Mouse (Mus musculus): ENCODE measurements around the gene Prrt1. TPM values are rescaled to one million over a fixed set of nuclear protein-coding genes. Genes with fewer than 3 reads are reported as not detected.

Prrt1 gene
- 3.9 and 4.2 TPM in 2 replicates for polyA plus RNA-seq (2016; fragmentation: Nextera tagmentation; extraction: Ambion mirVana)

DNA sequence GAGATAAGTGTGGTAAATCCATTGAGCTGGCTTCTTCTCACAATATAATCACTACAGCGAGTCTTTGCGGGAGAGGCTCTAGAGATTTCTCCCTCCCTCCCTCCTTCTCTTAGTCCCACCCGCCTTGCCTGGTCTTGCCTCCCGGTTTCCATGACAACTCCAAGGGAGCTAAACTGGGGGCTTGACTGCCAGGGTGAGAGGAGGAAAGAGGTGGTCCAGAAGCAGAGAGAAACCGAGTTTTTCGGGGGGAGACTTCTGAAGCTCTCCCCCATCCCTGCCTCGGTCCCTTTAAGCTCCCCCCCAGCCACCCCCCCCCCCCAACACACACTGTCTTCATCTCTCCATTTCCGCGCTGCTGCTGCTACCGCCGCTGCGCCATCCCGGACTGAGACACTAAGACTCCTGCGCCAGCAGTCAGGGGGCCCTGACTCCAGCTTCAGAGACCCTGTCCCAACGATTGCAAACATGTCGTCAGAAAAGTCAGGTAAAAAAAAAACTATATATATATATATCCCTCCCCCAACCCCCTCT is at the start of gene Prrt1:
TSS of gene Prrt1 (plus strand) at position 313 of the 531 bp plus-strand sequence.
- peak; percentile 42; the same call in 1 of the 2 replicates for ATAC-seq (ENCODE audit: low FRiP score, low read depth)
- Histone ChIP-seq H3K27ac (replicated peaks) (peak within 1 kb of the TSS; percentile 88), H3K9ac (replicated peaks) (peak within 1 kb of the TSS; percentile 68; the same call in 1 of the 2 replicates), H3K4me1 (peaks cover 57% of the 10 kb centered on the region), H3K27me3 (peaks cover 40% of the 10 kb centered on the region), H3K4me3 (peak within 1 kb of the TSS; percentile 58), H3K9me3 (no peaks in the 10 kb centered on the region), H3K4me2 (replicated peaks) (peak within 1 kb of the TSS; percentile 91), H3K36me3 (0 out of 2 replicates have a peak, but pooled peaks cover 5% of the 10 kb centered on the region)
- 1% methylated on average over 15 of the region's 16 CpGs for WGBS

DNA sequence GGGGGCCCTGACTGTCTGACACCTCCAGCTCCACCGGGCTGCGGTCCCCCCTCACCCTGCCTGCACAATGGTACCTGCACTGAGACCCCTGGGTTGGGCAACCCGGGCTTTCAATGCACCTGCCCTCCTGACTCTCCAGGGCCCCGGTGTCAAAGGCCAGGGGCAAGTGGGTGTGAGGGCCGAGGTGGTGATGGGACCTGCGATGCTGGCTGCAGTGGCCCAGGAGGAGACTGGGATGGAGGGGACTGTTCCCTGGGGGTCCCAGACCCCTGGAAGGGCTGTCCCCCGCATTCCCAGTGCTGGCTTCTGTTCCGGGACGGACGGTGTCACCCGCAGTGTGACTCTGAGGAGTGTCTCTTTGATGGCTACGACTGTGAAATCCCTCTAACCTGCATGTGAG is 46.8 kb upstream of the Prrt1 start:
- Histone ChIP-seq H3K4me1 (peaks cover 12% of the 10 kb centered on the region), H3K27ac (replicated peaks) (no peak overlapping the region), H3K4me3 (no peak overlapping the region), H3K4me2 (replicated peaks) (no peak overlapping the region), H3K9me3 (no peaks in the 10 kb centered on the region), H3K27me3 (no peaks in the 10 kb centered on the region), H3K9ac (replicated peaks) (no peak overlapping the region), H3K36me3 (no peaks in the 10 kb centered on the region)
- 82% methylated on average over 12 of the region's 12 CpGs for WGBS
- no peak for ATAC-seq (ENCODE audit: low FRiP score, low read depth)

DNA sequence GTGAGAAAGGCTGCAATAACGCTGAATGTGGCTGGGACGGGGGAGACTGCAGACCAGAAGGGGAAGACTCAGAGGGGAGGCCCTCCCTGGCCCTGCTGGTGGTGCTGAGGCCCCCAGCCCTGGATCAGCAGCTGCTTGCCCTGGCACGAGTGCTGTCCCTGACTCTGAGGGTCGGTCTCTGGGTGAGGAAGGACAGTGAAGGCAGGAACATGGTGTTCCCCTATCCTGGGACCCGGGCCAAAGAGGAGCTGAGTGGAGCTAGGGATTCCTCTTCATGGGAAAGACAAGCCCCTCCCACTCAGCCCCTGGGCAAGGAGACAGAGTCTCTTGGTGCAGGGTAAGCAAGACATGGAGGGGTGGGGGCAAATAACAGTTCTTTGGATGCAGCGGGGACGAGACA is 45.9 kb upstream of the Prrt1 start:
- 0 out of 2 replicates have a peak overlapping the region, but pooled peaks have one; percentile 6 for H3K27ac ChIP-seq (replicated peaks)
- no peak for ATAC-seq (ENCODE audit: low FRiP score, low read depth)

DNA sequence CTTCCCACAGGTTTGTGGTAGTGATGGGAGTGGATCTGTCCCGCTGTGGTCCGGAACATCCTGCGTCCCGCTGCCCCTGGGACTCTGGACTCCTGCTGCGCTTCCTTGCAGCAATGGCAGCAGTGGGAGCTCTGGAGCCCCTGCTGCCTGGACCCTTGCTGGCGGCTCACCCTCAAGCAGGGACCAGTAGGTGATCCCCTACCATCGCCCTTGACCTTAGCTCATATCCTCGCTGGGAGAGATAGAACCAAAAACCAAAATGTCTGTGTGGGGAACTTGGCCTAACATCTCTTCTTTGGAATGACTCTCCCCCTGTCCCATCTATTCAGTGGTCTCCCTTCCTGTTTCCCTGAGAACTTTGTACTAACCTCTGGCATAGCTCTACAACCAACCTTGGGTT is 45.5 kb upstream of the Prrt1 start:
- 83% methylated on average over 8 of the region's 8 CpGs for WGBS
- no peak for ATAC-seq (ENCODE audit: low FRiP score, low read depth)
- H3K4me2 ChIP-seq (replicated peaks) = no peak overlapping the region

More for the DNA sequence above, 45.9 kb upstream of the Prrt1 start:
- Histone ChIP-seq H3K4me3 (no peak overlapping the region), H3K4me1 (peaks cover 17% of the 10 kb centered on the region), H3K36me3 (no peaks in the 10 kb centered on the region), H3K9me3 (no peaks in the 10 kb centered on the region), H3K4me2 (replicated peaks) (no peak overlapping the region), H3K9ac (replicated peaks) (no peak overlapping the region), H3K27me3 (no peaks in the 10 kb centered on the region)
- WGBS = 64% methylated on average over 7 of the region's 7 CpGs

DNA sequence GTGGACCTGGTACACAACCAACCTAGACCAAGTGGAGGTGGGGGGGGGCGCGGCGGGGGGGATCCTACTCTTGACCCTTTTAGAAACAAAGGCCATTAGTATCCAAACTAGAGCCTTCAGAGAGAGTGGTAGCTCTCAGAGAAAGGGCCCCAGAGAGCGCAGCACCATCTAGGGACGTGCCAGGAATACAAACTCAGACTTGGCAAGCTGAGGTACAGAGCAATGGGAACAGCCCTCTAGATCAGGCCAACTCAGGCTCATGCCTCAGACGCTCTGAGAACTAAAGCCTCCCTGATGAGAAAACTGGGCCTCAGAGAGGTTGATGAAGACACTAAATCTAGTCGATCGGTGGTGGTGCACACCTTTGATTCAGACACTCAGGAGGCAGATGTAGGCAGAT is 44.2 kb upstream of the Prrt1 start:
- Histone ChIP-seq H3K4me1 (peaks cover 35% of the 10 kb centered on the region), H3K9ac (replicated peaks) (peak overlapping the region; percentile 87; the same call in 1 of the 2 replicates), H3K4me2 (replicated peaks) (no peak overlapping the region), H3K9me3 (no peaks in the 10 kb centered on the region), H3K4me3 (no peak overlapping the region), H3K36me3 (no peaks in the 10 kb centered on the region), H3K27ac (replicated peaks) (no peak overlapping the region; the same call in 1 of the 2 replicates), H3K27me3 (no peaks in the 10 kb centered on the region)
- WGBS = 88% methylated on average over 8 of the region's 8 CpGs
- no peak for ATAC-seq (ENCODE audit: low FRiP score, low read depth)

More for the DNA sequence above, 45.5 kb upstream of the Prrt1 start:
- Histone ChIP-seq H3K9me3 (no peaks in the 10 kb centered on the region), H3K27ac (replicated peaks) (0 out of 2 replicates have a peak overlapping the region, but pooled peaks have one; percentile 6), H3K4me3 (no peak overlapping the region), H3K36me3 (no peaks in the 10 kb centered on the region), H3K9ac (replicated peaks) (no peak overlapping the region), H3K27me3 (no peaks in the 10 kb centered on the region), H3K4me1 (peaks cover 22% of the 10 kb centered on the region)

DNA sequence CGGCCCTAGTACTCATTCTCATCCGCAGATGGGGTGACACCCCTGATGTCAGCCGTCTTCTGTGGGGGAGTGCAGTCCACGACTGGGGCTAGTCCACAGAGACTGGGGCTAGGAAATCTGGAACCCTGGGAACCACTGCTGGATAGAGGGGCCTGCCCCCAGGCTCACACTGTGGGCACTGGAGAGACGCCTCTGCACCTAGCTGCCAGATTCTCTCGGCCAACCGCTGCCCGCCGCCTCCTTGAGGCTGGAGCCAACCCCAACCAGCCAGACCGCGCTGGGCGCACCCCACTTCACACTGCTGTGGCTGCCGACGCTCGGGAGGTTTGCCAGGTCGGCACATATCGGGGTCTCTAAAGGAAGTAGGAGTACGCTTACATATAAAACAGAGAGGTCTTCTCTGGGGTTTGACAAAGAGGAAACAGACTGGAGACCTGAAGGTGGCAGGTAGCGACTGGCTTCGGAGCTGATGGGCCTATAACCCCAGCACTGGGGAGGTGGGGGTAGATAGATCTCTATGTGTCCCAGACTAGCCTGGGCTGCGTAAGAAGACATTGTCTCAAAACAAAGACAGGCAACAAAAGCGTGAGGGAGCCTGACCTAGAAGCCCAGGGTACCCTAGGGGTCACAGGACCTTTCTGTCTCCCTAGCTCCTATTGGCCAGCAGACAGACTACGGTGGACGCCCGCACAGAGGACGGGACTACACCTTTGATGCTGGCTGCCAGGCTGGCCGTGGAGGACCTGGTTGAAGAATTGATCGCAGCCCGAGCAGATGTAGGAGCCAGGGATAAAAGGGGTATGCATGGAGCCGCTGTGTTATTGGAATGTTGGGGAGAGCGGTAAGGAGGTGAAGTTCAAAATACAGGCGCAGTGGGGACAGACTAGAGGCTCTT is 43.2 kb upstream of the Prrt1 start:
- ATAC-seq (ENCODE audit: low FRiP score, low read depth) = peak; percentile 36
- peak overlapping the region; percentile 72 for H3K4me2 ChIP-seq (replicated peaks)
- H3K27me3 ChIP-seq = no peaks in the 10 kb centered on the region
- 15% methylated on average over 32 of the region's 32 CpGs for WGBS
- peak overlapping the region; percentile 87 for H3K9ac ChIP-seq (replicated peaks)
- H3K36me3 ChIP-seq = no peaks in the 10 kb centered on the region
- no peaks in the 10 kb centered on the region for H3K9me3 ChIP-seq
- peak overlapping the region; percentile 99 for H3K27ac ChIP-seq (replicated peaks)
- H3K4me1 ChIP-seq = peaks cover 45% of the 10 kb centered on the region
- H3K4me3 ChIP-seq = peak overlapping the region; percentile 77

DNA sequence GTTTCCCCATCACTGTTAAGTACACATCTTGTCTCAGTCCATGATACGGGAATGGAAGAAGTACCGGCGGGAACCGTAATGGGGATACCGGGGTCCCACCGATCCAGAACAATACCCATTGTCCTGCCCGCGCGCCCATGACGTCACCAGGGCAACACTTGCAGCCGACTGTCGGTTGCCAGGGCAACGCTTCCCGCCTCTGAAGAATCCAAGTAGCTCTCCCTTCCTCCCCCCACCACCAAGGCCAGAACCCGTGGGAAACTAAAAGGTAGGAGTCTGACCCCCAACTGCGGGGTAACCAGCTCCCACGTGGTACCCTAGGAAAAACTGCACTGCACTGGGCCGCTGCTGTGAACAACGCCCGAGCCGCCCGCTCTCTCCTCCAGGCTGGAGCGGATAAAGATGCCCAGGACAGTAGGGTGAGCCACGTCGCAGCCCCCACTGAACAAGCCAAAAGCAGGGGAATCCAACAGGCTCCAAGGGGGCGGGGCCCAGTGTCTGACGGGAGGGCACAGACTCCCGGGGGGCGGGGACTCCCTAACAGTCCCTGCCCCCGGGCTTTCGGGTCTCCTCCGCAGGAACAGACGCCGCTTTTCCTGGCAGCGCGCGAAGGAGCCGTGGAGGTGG is 42.4 kb upstream of the Prrt1 start:
- Histone ChIP-seq H3K4me1 (peaks cover 51% of the 10 kb centered on the region), H3K9me3 (no peaks in the 10 kb centered on the region), H3K4me2 (replicated peaks) (peak overlapping the region; percentile 72), H3K9ac (replicated peaks) (peak overlapping the region; percentile 87), H3K27ac (replicated peaks) (peak overlapping the region; percentile 99), H3K4me3 (peak overlapping the region; percentile 77), H3K27me3 (no peaks in the 10 kb centered on the region), H3K36me3 (no peaks in the 10 kb centered on the region)
- WGBS = under 1% methylated on average over 38 of the region's 38 CpGs
- ATAC-seq (ENCODE audit: low FRiP score, low read depth) = peak; percentile 81

DNA sequence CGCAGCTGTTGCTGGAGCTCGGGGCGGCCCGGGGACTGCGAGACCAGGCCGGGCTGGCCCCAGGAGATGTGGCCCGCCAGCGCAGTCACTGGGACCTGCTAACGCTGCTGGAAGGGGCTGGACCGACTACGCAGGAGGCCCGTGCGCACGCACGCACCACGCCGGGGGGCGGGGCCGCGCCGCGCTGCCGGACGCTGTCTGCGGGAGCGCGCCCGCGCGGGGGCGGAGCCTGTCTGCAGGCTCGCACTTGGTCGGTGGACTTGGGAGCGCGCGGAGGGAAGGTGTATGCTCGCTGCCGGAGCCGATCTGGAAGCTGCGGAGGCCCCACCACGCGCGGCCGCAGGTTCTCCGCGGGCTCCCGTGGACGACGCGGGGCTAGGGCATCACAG is 41.9 kb upstream of the Prrt1 start:
- no peaks in the 10 kb centered on the region for H3K9me3 ChIP-seq
- peaks cover 51% of the 10 kb centered on the region for H3K4me1 ChIP-seq
- H3K36me3 ChIP-seq = no peaks in the 10 kb centered on the region
- ATAC-seq (ENCODE audit: low FRiP score, low read depth) = peak; percentile 83
- peak overlapping the region; percentile 77 for H3K4me3 ChIP-seq
- H3K27me3 ChIP-seq = no peaks in the 10 kb centered on the region
- H3K4me2 ChIP-seq (replicated peaks) = peak overlapping the region; percentile 72
- H3K27ac ChIP-seq (replicated peaks) = peak overlapping the region; percentile 99
- H3K9ac ChIP-seq (replicated peaks) = peak overlapping the region; percentile 87
- WGBS = 1% methylated on average over 46 of the region's 50 CpGs

DNA sequence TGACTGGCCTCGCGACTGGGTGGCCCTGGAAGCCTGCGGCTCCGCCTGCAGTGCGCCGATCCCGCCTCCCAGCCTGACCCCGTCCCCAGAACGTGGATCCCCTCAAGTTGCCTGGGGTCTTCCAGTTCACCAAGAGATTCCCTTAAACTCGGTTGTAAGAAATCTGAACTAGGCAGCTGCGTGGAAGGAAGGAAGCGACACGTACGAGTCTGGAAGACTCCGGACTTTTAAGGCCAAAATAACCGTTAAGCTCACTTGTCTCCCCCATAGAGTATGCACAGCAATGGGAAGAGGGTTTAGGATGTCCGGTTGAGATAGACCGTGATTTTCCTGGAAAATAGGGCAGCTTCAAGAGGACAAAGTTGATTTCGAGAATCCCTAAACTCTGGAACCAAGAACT is 41.5 kb upstream of the Prrt1 start:
- Histone ChIP-seq H3K4me2 (replicated peaks) (peak overlapping the region; percentile 72), H3K4me3 (peak overlapping the region; percentile 77), H3K27ac (replicated peaks) (peak overlapping the region; percentile 99), H3K27me3 (no peaks in the 10 kb centered on the region), H3K36me3 (no peaks in the 10 kb centered on the region), H3K9ac (replicated peaks) (peak overlapping the region; percentile 87), H3K4me1 (peaks cover 54% of the 10 kb centered on the region), H3K9me3 (no peaks in the 10 kb centered on the region)
- 5% methylated on average over 19 of the region's 19 CpGs for WGBS
- ATAC-seq (ENCODE audit: low FRiP score, low read depth) = no peak

DNA sequence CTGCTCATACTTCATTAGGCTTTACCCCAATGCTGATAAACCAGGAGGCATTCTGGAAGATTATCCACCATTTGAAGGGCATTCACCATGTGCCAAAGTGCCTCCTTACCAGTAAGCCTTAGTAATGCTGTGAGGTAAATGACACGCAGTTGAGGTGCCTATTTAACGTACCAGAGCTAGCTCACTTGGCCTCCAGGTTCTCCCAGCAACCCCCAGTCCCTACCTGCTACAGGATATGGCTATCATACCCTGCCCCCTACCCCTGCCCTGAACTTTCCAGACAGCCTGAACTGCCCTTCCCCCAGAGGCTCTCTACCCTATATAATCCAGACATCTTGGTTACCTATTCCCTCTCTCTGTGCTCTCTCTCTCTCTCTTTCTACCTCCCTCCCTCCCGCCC is 40.6 kb upstream of the Prrt1 start:
- no peak for ATAC-seq (ENCODE audit: low FRiP score, low read depth)
- Histone ChIP-seq H3K27ac (replicated peaks) (no peak overlapping the region), H3K27me3 (no peaks in the 10 kb centered on the region), H3K4me1 (peaks cover 63% of the 10 kb centered on the region), H3K4me2 (replicated peaks) (no peak overlapping the region), H3K4me3 (no peak overlapping the region), H3K9ac (replicated peaks) (no peak overlapping the region), H3K9me3 (no peaks in the 10 kb centered on the region), H3K36me3 (no peaks in the 10 kb centered on the region)
- WGBS = 73% methylated on average over 3 of the region's 3 CpGs

DNA sequence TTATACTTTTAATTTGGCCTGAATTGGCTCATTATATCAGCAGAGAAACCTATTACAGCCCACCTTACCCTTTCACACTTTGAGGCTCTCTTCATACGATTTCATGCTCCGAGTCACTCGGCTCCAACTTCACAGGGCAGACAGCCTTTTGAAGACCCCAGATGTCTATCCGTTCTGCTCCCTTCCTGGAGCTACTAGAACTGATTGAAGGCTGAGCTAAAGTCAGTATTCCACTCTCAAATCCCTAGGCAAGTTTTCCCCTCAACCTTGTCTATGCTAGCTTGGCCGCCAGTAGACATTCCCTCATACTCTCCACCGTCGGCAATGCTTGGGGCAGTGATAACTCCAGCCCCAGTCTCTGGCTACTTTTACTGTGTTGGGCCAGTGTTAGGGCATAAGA is 40.1 kb upstream of the Prrt1 start:
- no peak for ATAC-seq (ENCODE audit: low FRiP score, low read depth)
- WGBS = 47% methylated on average over 7 of the region's 7 CpGs
- Histone ChIP-seq H3K27me3 (no peaks in the 10 kb centered on the region), H3K27ac (replicated peaks) (no peak overlapping the region), H3K9ac (replicated peaks) (no peak overlapping the region), H3K4me3 (no peak overlapping the region), H3K4me2 (replicated peaks) (0 out of 2 replicates have a peak overlapping the region, but pooled peaks have one; percentile 9), H3K9me3 (no peaks in the 10 kb centered on the region), H3K4me1 (peaks cover 67% of the 10 kb centered on the region), H3K36me3 (peaks cover under 1% of the 10 kb centered on the region; the same call in 1 of the 2 replicates)

All from midbrain, embryonic 12.5 days (tissue).